Comparison of ENCODE assay signal across 27 mouse cellular contexts in the genomic region with DNA sequence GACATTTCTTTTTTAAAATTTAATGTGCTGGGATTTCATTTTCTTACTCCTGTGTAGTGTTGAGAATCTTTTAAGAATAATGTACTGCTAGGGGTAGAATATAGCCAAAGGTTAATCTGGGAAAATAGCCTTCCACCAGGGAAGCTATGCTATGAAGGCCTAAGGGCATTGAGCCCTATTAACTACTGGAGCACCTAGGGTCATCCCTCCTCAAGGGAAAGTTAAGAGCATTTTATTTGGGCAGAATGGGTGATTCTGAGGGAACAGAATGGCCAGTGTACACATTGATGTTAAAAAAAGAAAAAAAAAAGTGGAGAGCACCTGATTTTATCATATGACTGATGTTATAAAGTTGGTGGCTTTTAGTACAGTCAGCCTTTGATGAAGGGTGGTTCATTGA. TPM values are rescaled to one million over a fixed set of nuclear protein-coding genes. Genes with fewer than 3 reads are reported as not detected.
"Had no signal": no experiment of that assay in that cellular context is flagged by ENCODE, and none has a peak within 500 bp of the region (broad histone marks: within the 10 kb centered on the region; RNA-seq: fewer than 3 reads in every experiment).

No protein-coding gene starts in this region.

- H3K27ac ChIP-seq: liver, embryonic 14.5 days; midbrain, embryonic 10.5 days; midbrain, embryonic 13.5 days; neural tube, embryonic 13.5 days; neural tube, embryonic 15.5 days had no signal

- H3K4me3 ChIP-seq: midbrain, embryonic 10.5 days; midbrain, embryonic 13.5 days; myocyte; neural tube, embryonic 13.5 days; neural tube, embryonic 15.5 days had no signal

- H3K36me3 ChIP-seq: midbrain, embryonic 10.5 days; midbrain, embryonic 13.5 days; neural tube, embryonic 13.5 days; neural tube, embryonic 15.5 days had no signal

- H3K9me3 ChIP-seq: midbrain, embryonic 10.5 days; midbrain, embryonic 13.5 days; neural tube, embryonic 13.5 days; neural tube, embryonic 15.5 days had no signal

- H3K27me3 ChIP-seq: midbrain, embryonic 13.5 days; neural tube, embryonic 13.5 days; neural tube, embryonic 15.5 days had no signal

- H3K4me2 ChIP-seq: lung, embryonic 14.5 days; midbrain, embryonic 13.5 days; neural tube, embryonic 13.5 days; neural tube, embryonic 15.5 days had no signal

- H3K9ac ChIP-seq: liver, embryonic 14.5 days; lung, embryonic 14.5 days; midbrain, embryonic 13.5 days; neural tube, embryonic 13.5 days; neural tube, embryonic 15.5 days had no signal

- H3K4me1 ChIP-seq: midbrain, embryonic 10.5 days; midbrain, embryonic 13.5 days; neural tube, embryonic 13.5 days; neural tube, embryonic 15.5 days had no signal

- DNase-seq: lung, adult 18-20 months; lung, embryonic 14.5 days; lung, postnatal 10 days; lung, postnatal 4 days; retina, postnatal 1 day; right cerebral cortex, adult 18-20 months; right cerebral cortex, postnatal 25 days; right cerebral cortex, postnatal 4 days; spleen, adult 18-20 months; thymus, adult 18-20 months; thymus, postnatal 14 days; thymus, postnatal 36 days had no signal

RNA-seq across cellular contexts. Expression of a gene that starts 35.2 kb away (rescaled TPM):
- total RNA-seq: megakaryocyte, adult 5-6 weeks; megakaryocyte-erythroid progenitor cell, adult 5-6 weeks had no signal
- polyA plus RNA-seq: liver, embryonic 14.5 days; liver, embryonic 16.5 days; lung, embryonic 14.5 days; lung, embryonic 16.5 days; midbrain, embryonic 10.5 days; myocyte; neural tube, embryonic 11.5 days; neural tube, embryonic 13.5 days; neural tube, embryonic 15.5 days; small intestine, adult 2 months; stomach, embryonic 14.5 days; stomach, embryonic 16.5 days; thymus, postnatal 0 days had no signal
